Mouse (Mus musculus): ENCODE data around the gene Gm21885. TPM values are rescaled to one million over a fixed set of nuclear protein-coding genes. Genes with fewer than 3 reads are reported as not detected.

The Gm21885 gene
- not detected in 2 replicates for polyA plus RNA-seq (2015; fragmentation: Nextera tagmentation; extraction: Ambion mirVana)

DNA sequence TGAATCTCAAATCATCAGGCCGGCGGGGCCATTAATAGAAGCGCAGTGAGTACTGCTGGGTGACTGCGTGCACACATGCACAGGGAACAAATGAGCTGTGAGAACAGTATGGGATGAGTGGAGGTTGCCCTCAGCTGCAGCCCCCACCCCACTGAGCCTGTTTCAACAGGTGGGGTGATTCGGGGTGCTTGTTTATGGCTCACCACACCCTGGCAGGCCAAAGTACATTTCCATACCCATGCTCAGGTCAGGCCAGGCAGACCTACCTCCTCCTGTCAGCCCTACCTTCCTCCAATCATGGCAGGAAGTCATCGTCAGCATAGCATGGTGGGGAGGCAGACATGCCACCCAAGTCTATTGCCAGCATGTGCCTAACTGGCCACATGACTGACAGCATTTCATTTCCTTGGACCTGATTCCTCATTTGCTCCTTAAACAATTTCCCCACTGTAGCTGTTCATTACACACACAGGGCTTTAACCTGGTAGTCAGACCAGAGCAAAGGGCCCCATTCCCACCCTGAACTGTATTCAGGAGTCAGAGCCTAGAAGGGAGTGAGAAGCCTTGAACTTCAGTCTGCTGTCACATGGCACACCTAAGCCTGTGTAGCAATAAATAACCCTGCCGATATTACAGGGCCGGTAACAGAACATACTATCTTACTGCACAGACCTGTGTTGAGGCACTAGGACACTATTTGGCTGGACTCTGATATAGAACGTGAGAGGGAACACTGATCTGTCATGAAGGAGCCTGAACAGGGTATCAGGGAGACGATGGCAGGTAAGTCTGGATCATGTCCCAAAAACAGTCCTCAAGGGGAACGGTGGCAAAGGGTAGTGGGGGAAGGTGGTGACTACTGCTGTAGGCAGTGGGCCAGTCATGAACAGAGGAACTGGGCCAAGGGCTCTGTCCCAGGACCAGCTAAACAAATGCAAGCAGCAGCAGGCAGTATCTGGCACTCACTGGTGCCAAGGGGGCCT, at the start of gene Gm21885:
Gene Gm21885, plus strand, starts transcription at position 675 of the 983 bp plus-strand sequence.

DNA sequence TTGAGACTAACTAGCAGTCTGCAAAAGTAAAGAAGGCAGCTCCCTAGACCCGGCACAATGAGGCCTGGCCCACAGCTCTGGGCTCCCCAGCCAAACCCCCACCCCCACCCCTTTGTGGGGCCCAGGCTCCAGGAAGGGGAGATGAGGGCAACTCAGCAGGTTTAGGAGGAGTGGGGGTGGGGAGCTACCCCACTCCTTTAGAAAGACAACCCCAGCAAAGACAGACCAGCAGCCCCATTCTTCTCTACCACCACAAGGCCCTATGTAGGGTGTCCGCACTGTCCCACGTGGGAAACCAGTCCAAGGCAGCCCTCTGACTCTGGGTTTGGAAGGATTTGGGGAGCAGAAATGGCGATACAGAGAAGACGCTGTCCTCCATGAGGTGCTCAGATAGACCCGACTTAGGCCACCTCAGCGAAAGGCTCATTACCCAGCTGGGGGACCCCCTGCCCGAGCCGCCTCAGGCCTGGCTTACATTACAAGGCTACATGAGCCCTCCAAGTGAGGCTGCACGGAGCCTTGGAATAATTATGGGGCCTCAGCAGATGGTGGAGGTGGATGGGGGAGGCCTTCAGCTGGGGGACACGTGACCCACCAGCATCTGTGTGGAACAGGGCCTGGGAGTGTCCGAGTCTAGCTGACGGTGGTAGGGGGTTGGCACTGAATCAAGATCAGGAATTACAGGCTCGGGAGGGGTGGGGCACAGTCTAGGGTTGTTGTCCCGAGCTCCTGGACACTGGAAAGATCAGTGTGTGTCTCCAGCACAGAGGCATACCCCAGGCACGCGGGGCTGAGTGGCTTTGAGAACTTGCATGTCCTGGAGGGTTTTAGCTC, 35.5 kb upstream of the Gm21885 start, which contains the start of gene Wfikkn2:
Gene Wfikkn2, minus strand, starts transcription at position 51 of the 834 bp plus-strand sequence.

GRCm38 (mm10) chr11:94321931-94322400, 40.3 kb downstream of the Gm21885 start, which contains the start of gene Luc7l3:
Luc7l3 (minus strand) TSS chr11:94321988.

DNA sequence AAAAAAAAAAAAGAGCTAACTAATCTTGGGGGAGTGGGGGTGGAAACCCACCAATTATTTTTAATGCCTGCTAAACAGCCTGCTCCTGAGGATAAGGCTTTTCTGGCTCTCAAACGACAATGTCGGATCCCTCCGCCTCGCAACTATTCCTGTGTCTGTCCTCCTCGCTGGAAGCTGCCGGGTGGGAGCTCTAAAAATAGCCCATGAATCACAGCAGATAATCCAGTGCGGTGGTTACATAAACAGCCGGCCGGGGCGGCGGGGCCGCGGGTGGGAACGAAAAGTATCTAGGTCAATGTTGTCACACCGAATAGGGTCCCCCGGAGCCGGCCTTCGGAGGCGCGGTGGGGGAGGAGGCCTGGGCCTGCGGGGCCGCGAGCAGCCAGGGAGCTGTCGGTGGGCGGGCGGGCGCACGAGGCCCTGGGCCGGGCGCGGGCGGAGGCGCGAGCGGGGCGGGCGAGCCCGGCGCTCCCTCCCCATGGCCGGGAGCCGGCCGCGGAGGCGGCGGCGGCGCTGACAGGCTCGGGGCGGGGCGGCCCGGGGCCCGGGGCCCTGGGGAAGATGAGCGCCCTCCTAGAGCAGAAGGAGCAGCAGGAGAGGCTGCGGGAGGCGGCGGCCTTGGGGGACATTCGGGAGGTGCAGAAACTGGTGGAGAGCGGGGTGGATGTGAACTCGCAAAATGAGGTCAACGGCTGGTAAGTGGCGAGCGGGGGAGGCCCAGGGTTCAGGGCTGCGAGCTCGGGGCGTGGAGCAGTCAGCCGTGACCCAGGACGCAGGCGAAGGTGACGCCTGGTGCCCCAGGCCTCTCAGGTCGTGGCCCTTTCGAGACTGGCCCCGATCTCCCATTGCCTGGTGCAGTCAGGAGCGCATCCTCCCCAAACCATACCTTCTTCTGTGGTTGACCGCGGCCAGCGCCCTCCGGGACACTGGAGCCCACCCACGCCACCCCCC, 46.3 kb downstream of the Gm21885 start, which contains the start of gene Ankrd40:
Gene Ankrd40, plus strand, starts transcription at position 309 of the 951 bp plus-strand sequence.

Other genes starting within 250 kb of the Gm21885 start
- gene Tob1, start 70.4 kb upstream of the Gm21885 start, polyA plus RNA-seq (2015; fragmentation: Nextera tagmentation; extraction: Ambion mirVana): 19.5 and 26.2 TPM in 2 replicates
- gene Wfikkn2, start 35.9 kb upstream of the Gm21885 start, polyA plus RNA-seq (2015; fragmentation: Nextera tagmentation; extraction: Ambion mirVana): 2.9 and 3.0 TPM in 2 replicates
- gene Luc7l3, start 40.1 kb downstream of the Gm21885 start, polyA plus RNA-seq (2015; fragmentation: Nextera tagmentation; extraction: Ambion mirVana): 44.7 and 52.8 TPM in 2 replicates
- 13.3 TPM in 2 replicates for gene Ankrd40, start 46.1 kb downstream of the Gm21885 start, polyA plus RNA-seq (2015; fragmentation: Nextera tagmentation; extraction: Ambion mirVana)
- 36.0 and 41.3 TPM in 2 replicates for gene Abcc3, start 111.1 kb downstream of the Gm21885 start, polyA plus RNA-seq (2015; fragmentation: Nextera tagmentation; extraction: Ambion mirVana)
- gene Cacna1g, start 192.3 kb downstream of the Gm21885 start, polyA plus RNA-seq (2015; fragmentation: Nextera tagmentation; extraction: Ambion mirVana): 2.3 and 2.5 TPM in 2 replicates
- 0.16 and 0.23 TPM in 2 replicates for gene Spata20, start 204.3 kb downstream of the Gm21885 start, polyA plus RNA-seq (2015; fragmentation: Nextera tagmentation; extraction: Ambion mirVana)
- gene Epn3, start 218.1 kb downstream of the Gm21885 start, polyA plus RNA-seq (2015; fragmentation: Nextera tagmentation; extraction: Ambion mirVana): 18.2 and 22.5 TPM in 2 replicates
- gene Mycbpap, start 239.9 kb downstream of the Gm21885 start, polyA plus RNA-seq (2015; fragmentation: Nextera tagmentation; extraction: Ambion mirVana): 0.41 and 1.2 TPM in 2 replicates

Data from urinary bladder, postnatal 0 days (tissue).